Mouse (Mus musculus) spleen, postnatal 36 days (tissue): Measurements from ENCODE around the gene Stim1.
"Not testable (repeated sequence)": the region's sequence is repeated elsewhere in the genome, so short reads cannot be mapped to it uniquely, and the experiment has no call there.

ENCODE experiments used
- DNase-seq, 2 experiments: peaks; one replicate each; pipeline ENCODE4 v3.0.0; 2022; ENCODE audit warnings: low spot score in 2 of 2, mixed read lengths in 1 of 2

Gene Stim1

GRCm38 (mm10) chr7:102361297-102361696 is 93.7 kb downstream of the Stim1 start:
- no peak for DNase-seq

GRCm38 (mm10) chr7:102363853-102364252 is 96.2 kb downstream of the Stim1 start:
- no peak for DNase-seq

- no peak for DNase-seq
Observed at GRCm38 (mm10) chr7:102369661-102370060, 102.1 kb downstream of the Stim1 start.

- no peak for DNase-seq
Observed at GRCm38 (mm10) chr7:102370526-102370925, 102.9 kb downstream of the Stim1 start.

DNA sequence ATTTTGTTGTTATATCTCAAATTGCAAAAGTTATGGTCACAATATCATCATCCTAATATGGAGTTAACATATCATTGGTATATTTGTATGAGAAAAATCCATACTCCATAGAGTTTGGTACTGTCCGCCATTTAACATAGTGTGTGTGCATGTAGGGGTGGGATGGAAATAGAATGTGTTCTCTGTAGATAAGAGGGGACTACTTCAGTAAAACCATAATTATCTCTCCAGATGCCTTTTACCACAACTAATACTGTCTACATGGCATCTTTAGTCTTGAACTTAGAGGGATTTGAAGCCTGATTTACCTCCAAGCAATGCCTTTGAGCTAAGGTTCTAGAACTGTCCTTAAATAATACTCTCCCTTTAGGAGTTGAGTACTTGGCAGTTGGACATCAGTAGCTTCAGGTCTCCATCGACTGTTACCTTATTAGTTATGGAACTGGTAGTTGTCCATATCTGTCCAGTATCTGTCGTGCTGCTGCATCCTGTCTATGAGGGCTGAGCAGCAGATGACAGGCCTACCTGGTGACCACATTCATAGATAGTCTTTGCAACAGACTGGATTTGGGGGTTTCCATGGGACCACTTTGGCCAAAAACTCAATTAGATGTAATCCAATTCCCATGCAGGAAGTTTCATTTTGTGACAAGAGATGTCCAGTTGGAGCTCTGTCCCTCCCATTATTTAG is 105.9 kb downstream of the Stim1 start:
- DNase-seq, result no peak

DNA sequence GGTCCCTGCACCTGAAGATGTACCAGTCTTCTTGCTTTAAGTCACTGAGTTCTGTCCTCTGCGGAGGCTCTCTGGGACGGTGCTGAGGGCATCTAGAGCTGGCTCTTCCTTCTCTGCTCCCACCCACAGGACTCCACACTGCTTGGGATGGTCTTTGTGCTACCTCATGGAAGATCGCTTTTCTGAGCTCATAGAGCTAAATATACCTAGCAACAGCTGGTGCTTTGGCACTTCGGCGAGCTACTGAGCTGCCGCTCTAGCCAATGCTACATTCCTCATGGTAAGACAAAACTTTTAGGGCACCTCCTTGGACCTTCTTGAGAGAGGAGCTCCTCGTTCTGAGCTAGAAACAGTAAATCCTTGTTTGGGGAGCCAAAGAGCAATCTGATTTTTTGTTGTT is 115.6 kb downstream of the Stim1 start:
- DNase-seq, result no peak

GRCm38 (mm10) chr7:102385973-102386372 is 118.4 kb downstream of the Stim1 start:
- DNase-seq, result no peak

DNA sequence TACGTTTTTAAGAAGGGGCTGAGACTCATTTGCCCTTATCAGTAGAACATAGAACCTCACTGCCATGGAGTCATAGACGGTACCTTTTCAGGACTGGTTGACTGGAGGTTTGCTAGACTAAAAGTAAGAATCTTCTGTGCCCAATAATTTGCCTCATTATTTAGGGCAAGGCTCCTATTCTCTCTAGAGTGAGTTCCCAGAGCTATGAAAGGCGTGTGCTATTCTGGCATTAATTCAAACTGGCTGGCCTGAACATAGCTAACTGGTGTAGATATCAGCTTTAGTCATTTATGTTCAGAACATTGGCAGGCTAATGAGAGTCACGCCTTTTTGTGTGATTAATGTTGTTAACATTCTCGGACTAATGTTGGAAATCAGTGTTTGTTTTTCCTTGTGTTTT is 121.5 kb downstream of the Stim1 start:
- DNase-seq, result no peak

DNA sequence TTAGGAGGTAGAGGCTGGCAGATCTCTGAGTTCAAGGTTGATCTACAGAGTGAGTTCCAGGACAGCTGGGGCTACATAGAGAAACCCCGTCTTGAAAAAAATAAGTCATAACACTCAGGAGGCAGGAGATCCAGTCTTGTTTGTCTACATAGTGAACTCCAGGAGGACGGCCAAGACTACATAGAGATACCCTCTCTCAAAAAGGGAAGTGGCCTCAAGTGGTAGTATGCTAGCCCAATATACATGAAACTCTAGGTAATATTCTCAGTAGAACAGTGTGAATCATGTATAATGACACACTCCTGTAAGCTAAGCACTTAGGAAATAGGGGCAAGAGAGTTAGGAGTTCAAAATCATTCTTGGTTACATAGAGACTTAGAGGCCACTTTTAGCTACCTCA is 126.3 kb downstream of the Stim1 start:
- DNase-seq, result peak in 1 of 2 experiments; percentile 4

DNA sequence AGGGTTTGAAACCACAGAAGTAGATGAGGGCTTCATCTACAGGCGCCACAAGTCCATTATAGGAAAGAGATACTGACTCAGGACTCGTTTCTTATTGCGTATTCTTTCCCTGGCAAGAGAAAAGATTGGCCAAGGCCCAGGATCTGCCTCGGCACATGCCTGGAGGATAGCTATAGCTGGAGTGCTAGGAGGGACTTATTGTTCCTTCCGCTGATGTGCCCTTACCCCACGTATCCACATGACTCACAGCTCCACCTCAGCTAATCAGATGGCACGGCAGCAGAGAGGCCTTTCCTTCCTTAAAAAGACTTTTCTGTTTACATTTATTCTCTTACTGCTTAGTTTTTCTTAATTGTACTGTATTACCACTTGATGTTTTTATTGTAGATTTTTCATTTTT is 128.3 kb downstream of the Stim1 start:
- DNase-seq, result no peak

DNA sequence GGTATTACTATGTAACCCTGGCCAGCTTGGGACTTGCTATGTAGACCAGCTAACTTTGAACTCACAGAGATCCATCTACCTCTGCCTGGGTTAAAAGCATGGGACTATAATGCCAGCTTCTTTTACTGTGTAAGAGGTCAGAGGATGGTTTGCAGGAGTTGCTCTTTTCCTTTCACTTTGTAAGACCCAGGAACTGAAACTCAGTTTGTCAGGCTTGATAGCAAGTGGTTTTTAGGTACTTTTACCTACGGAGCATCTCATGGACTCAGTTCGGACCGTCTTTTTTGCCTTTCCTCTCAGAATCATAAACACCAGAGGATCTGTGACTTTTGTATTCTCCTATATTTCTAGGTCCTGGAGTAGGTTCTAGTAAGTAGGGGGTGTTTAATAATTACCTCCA is 128.7 kb downstream of the Stim1 start:
- peak; percentile 10 to 27 for DNase-seq

DNA sequence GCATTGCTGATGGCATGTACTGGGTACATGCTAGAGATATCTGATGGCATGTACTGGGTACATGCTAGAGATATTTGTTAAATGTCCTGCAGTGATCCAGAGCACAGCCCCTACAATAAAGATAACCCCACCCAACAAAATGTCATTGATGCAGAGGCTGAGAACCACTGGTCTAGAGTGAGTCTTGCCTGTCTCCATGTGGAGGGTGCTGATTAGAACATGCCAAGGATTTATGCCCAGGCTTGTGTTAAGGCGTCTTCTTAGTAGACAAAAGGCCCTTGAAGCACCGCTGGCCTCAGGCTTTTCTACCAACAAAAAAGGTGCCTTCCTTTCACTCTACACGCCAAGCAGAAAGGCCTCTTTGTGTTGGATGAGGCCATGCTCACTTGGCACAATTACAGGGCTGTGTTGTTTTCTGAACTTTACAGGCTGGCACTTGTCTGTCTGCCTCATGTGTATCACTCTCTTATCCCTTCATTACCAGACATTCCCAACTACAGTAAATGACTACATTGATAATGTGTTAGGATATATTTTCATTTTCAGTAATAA is 131.7 kb downstream of the Stim1 start:
- no peak for DNase-seq

DNA sequence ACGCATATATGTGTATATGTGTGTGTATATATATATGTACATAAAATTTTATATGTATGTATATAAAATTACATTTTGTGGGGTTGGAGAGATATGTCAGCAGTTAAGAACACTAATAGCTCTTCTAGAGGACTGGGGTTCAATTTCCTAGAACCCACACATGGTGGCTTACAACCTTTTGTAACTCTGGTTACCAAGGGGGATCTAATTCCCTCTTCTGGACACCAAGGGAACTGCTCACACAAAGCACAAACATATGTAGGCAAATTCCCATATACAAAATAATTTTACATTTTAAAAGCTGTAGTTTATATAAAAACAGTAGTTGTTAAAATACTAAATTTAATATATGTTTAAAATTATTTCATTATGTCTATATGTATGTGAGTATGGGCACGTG is 136.5 kb downstream of the Stim1 start:
- DNase-seq, result no peak

DNA sequence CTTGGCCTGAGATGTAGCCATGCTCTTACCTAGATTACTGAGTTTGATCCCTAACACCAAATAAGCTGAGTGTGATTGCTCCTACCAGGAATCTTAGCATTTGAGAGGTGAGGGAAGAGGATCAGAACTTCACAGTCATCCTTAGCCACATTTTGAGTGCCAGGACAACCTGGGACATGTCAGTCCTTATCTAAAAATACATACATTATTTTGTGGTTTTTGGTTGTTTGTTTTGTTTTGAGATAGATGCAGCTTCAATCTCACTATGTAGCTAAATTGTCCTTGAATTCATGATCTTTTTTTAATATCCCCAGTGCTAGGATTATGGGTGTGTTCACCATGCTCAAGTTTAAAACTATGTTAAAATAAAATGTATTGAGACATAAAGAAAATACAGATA is 139.8 kb downstream of the Stim1 start:
- DNase-seq, result no peak

- DNase-seq, result not testable (repeated sequence)
Observed at GRCm38 (mm10) chr7:102415272-102415671, 147.7 kb downstream of the Stim1 start.

- no peak for DNase-seq
Observed at GRCm38 (mm10) chr7:102415841-102416240, 148.2 kb downstream of the Stim1 start.

DNA sequence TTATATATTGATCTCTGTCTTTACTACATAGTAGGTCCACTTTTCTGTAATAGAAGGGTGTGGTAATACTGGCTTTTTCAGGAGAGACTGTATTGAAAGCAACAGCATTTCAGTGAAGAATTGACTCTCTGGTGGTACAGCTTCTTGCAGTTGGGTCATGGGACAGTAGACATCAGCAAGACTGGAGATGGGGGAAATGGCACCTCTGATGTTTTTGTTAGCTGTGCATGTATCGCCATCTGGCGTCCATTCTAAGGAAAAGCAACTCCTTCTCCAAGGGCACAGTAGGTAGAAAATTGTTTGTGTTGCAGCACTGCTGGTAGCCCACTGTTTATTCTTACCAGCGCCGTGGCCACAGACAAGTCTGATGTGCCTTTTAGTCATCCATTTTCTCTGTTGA is 149.8 kb downstream of the Stim1 start:
- DNase-seq, result peak; percentile 34 to 58

GRCm38 (mm10) chr7:102422036-102422435 is 154.4 kb downstream of the Stim1 start:
- DNase-seq, result no peak

DNA sequence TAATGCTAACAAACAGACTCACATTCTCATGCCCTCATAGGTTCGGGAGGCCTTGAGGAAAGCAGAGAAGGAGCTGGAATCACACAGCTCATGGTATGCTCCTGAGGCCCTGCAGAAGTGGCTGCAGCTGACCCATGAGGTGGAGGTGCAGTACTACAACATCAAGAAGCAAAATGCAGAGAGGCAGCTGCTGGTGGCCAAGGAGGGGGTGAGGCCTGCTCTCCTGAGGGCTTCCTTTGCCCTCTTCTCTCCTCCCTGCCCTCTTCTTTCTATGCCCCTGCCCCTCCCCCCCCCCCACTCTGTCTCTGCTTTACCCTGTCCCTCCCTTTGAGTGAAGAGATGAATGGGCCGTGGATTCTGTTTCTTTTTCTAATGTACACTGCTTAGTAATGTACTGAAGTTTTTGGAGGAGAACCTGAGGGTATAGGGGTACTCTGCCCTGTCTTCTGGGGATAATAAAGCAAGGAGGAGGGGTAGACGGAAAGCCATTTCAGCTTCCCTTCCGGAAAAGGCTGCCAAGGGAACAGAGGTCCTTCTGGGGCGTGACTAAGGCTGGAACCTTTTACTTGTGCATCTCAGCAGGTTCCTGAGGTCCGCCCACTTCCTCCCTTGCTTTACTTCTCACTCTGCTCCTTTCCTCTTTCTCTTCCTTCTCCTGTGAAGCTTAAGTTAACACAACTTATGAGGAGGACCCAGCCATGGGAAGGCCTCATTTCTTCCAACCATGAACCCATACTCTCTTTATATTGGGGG is 158.5 kb downstream of the Stim1 start:
- peak in 1 of 2 experiments; percentile 32 for DNase-seq

DNA sequence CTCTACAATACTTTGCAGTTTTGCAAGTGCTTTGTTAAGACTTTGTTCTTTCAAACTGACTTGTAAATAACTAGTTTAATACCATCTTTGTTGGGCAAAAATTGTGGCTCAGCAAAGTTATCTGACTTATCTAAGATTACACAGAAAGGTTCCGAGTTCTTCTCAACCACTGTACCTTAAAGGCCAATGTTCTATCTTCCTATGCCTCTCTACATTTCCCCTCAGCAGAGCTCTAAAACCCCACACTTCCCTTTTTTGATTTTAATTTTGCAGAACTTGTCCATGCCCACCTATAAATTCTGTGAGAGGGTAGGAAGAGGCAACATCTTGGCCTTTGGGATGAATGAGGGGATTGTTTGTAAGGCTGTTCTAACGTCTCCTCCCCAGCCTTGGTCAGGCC is 166.7 kb downstream of the Stim1 start:
- no peak for DNase-seq

- DNase-seq, result no peak
Observed at GRCm38 (mm10) chr7:102440822-102441656, 173.4 kb downstream of the Stim1 start.
